Mouse (Mus musculus) frontal cortex, postnatal 25 days (tissue): ENCODE results near the gene Apol11a.
"Not testable (repeated sequence)": the region's sequence is repeated elsewhere in the genome, so short reads cannot be mapped to it uniquely, and the experiment has no call there.

Source experiments
- DNase-seq, 2 experiments: peaks; one replicate each; pipeline ENCODE4 v3.0.0; 2022; ENCODE audit warnings: low spot score in 2 of 2

The Apol11a gene

GRCm38 (mm10) chr15:77507966-77508365, at the start of gene Apol11a:
Gene Apol11a, plus strand, starts transcription at chr15:77508271.
- not testable (repeated sequence) for DNase-seq

- not testable (repeated sequence) for DNase-seq
Observed at GRCm38 (mm10) chr15:77474699-77475390, 33.2 kb upstream of the Apol11a start.

GRCm38 (mm10) chr15:77476693-77477092, 31.4 kb upstream of the Apol11a start, which contains the start of gene Apol10a:
Gene Apol10a, plus strand, starts transcription at chr15:77477047.
- not testable (repeated sequence) for DNase-seq

GRCm38 (mm10) chr15:77482140-77482794, 25.8 kb upstream of the Apol11a start:
- no peak for DNase-seq

GRCm38 (mm10) chr15:77493181-77493580, 14.9 kb upstream of the Apol11a start:
- not testable (repeated sequence) for DNase-seq

- not testable (repeated sequence) for DNase-seq
Observed at GRCm38 (mm10) chr15:77494694-77495093, 13.4 kb upstream of the Apol11a start.

- not testable (repeated sequence) for DNase-seq
Observed at GRCm38 (mm10) chr15:77520596-77520995, 12.5 kb downstream of the Apol11a start.

- DNase-seq = peak; percentile 24 to 31
Observed at GRCm38 (mm10) chr15:77523186-77523843, 15.2 kb downstream of the Apol11a start.

DNA sequence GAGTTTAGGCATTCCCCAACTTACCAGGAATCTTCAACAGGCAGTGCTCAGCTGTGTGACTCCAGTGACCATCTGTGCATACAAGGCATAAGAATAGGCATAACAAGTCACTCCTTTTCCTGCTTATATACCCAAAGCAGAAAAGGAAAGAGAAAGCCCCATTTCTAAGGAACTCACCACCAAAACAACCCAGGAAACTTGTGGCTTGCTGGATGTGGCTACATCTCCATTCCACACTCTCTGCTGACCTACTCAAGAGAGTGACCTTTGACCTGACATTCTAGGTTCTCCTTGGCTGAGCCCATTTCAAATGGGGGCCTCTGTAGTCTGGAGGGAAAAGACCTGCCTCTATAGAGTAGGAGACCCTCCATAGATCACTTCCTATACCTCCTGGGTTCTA, 25.1 kb downstream of the Apol11a start, which contains the start of gene Apol7c:
Apol7c (minus strand) TSS at position 101 of the 400 bp plus-strand sequence.
- DNase-seq = no peak

DNA sequence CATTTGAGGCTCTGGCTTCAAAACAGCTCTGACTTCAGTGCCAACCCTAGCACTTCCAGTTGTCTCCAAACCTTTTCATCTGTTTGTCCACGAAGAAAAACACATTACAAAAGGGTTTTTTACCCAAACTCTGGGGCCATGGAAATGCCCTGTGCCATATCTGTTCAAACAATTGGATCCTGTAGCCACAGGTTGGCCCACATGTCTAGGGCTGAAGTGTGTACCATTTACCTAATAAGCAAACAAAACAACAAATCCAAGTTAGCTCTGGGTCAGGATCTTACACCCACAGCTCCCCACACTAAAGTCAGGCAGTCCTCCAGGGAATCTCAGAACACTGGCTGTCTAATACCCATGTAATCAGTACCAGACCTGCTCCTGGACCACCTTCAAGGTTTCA, 31.1 kb downstream of the Apol11a start:
- DNase-seq = not testable (repeated sequence)

- no peak for DNase-seq
Observed at GRCm38 (mm10) chr15:77561792-77562191, 53.7 kb downstream of the Apol11a start, which contains the start of gene 1700025B11Rik. Gene 1700025B11Rik, minus strand, starts transcription at chr15:77561892.

- DNase-seq = no peak
Observed at GRCm38 (mm10) chr15:77563219-77563618, 55.1 kb downstream of the Apol11a start.
